Mouse (Mus musculus): Measurements from ENCODE around the gene Capn1. TPM values are rescaled to one million over a fixed set of nuclear protein-coding genes. Genes with fewer than 3 reads are reported as not detected.

Capn1 gene
- polyA plus RNA-seq, 1 experiment, result 2.5 TPM

DNA sequence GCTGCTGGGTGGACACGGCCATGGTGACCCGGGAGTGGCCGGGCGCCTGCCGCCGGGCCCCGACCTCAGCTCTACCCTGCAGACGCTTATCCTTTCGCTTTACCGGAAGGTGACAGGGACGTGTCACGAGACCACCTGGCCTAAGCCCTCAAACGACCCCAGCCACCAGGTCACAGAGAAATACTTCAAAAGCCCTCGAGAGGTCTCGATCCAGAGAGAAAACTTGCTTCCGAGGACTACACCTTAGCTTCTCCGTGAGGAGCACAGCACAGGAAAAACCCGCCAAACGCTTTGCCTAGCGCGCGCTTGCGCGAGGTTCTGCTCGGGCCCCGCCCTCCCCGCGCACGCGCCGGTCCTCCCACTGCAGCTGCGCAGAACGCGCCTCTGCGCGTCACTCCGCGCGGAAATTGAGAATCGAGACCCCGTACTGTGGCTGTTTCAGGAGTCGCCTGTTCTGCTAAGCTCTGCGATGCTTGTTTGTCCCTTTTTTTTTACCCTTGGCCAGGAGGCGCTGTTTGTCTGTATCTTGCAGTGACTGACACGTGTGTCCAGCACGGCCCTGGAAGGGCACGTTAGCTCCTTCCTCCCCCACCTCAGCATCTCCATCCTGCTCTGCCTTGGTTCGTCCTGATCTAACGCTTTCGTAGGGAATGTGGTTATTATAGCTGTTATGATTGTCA lies 51.7 kb downstream of the Capn1 start, which contains the start of gene Pola2:
Gene Pola2, minus strand, starts transcription at position 320 of the 680 bp plus-strand sequence.
- peaks cover 3% of the 10 kb centered on the region for H3K4me1 ChIP-seq (ENCODE audit: control insufficient read depth, insufficient read depth, low read length)
- H3K27ac ChIP-seq (ENCODE audit: control insufficient read depth, insufficient read depth, low read depth, low read length), result peak within 1 kb of the TSS; percentile 76
- H3K36me3 ChIP-seq (ENCODE audit: control insufficient read depth, insufficient read depth, low read length), result peaks cover 5% of the 10 kb centered on the region; the same call in 1 of the 2 replicates
- H3K4me3 ChIP-seq (ENCODE audit: control insufficient read depth, low read depth, low read length), result peak within 1 kb of the TSS; percentile 94
- H3K27me3 ChIP-seq (ENCODE audit: control insufficient read depth, insufficient read depth, low read length), result no peaks in the 10 kb centered on the region
- peak; percentile 70 for TF ChIP-seq POLR2A (IDR thresholded peaks at IDR 0.05; ENCODE audit: control insufficient read depth, low read depth, low read length)
- TF ChIP-seq CTCF (IDR thresholded peaks at IDR 0.05; ENCODE audit: control insufficient read depth, insufficient read depth, insufficient replicate concordance, low read depth, low read length), result no peak

DNA sequence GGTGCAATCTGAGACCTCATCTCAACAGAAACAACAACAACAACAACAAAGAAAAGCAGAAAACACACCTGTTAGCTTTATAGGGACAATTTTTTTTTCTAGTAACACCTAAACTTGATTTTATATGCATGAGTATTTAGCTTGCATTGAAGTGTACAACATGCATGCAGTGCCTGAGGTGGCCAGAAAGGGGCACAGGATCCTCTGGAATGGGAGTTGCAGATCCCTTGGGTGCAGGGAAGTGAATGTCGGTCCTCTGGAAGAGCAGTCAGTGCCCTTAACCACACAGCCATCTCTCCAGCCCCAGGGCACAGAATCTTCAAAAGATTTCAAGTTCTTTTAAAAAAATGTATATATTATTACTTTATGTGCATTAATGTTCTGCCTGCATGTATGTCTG lies 53.0 kb downstream of the Capn1 start:
- Histone ChIP-seq H3K36me3 (ENCODE audit: control insufficient read depth, insufficient read depth, low read length) (peaks cover 5% of the 10 kb centered on the region; the same call in 1 of the 2 replicates), H3K4me3 (ENCODE audit: control insufficient read depth, low read depth, low read length) (no peak overlapping the region), H3K4me1 (ENCODE audit: control insufficient read depth, insufficient read depth, low read length) (peaks cover 3% of the 10 kb centered on the region), H3K27ac (ENCODE audit: control insufficient read depth, insufficient read depth, low read depth, low read length) (no peak overlapping the region), H3K27me3 (ENCODE audit: control insufficient read depth, insufficient read depth, low read length) (no peaks in the 10 kb centered on the region)
- no peak for TF ChIP-seq POLR2A (IDR thresholded peaks at IDR 0.05; ENCODE audit: control insufficient read depth, low read depth, low read length)
- no peak for TF ChIP-seq CTCF (IDR thresholded peaks at IDR 0.05; ENCODE audit: control insufficient read depth, insufficient read depth, insufficient replicate concordance, low read depth, low read length)

DNA sequence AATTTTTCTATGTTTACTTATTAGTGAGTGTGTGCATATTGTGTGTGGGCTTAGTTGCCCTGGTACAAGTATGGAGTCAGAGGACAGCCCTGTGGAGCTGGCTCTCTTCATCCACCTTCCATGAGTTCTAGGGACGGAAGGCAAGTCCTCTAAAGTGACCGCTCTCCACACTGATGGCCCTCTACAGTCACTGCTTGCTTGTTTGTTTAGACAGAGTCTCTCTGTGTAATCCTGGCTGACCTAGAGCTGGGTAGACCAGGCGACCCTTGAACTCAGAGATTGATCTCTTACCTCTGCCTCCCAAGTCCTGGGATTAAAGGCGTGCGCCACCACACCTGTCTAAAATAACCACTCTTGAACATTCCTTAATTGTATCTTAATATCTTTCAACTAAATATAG lies 58.3 kb downstream of the Capn1 start:
- Histone ChIP-seq H3K27me3 (ENCODE audit: control insufficient read depth, insufficient read depth, low read length) (no peaks in the 10 kb centered on the region), H3K4me1 (ENCODE audit: control insufficient read depth, insufficient read depth, low read length) (no peaks in the 10 kb centered on the region), H3K27ac (ENCODE audit: control insufficient read depth, insufficient read depth, low read depth, low read length) (no peak overlapping the region), H3K36me3 (ENCODE audit: control insufficient read depth, insufficient read depth, low read length) (peaks cover 13% of the 10 kb centered on the region), H3K4me3 (ENCODE audit: control insufficient read depth, low read depth, low read length) (no peak overlapping the region)
- TF ChIP-seq POLR2A (IDR thresholded peaks at IDR 0.05; ENCODE audit: control insufficient read depth, low read depth, low read length), result no peak
- no peak for TF ChIP-seq CTCF (IDR thresholded peaks at IDR 0.05; ENCODE audit: control insufficient read depth, insufficient read depth, insufficient replicate concordance, low read depth, low read length)

DNA sequence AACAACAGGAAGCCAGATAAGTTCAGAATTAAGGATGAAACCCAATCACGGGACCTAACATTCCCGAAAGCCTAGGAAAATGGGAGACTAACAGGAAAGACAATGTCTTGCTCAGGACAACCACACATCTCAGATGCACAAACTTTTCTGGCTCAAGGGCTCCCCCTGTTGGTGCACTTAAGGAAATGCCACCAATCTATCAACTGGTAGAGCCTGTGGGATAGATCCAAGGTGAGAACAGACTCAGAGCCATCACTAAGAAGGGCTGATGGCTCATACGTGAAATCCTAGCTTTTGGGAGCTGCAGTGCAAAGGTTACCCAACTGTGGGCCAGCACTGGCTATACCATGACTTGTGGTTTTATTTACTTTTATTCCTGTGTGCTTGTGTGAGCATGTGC lies 59.0 kb downstream of the Capn1 start:
- Histone ChIP-seq H3K27ac (ENCODE audit: control insufficient read depth, insufficient read depth, low read depth, low read length) (no peak overlapping the region), H3K36me3 (ENCODE audit: control insufficient read depth, insufficient read depth, low read length) (peaks cover 12% of the 10 kb centered on the region), H3K27me3 (ENCODE audit: control insufficient read depth, insufficient read depth, low read length) (no peaks in the 10 kb centered on the region), H3K4me3 (ENCODE audit: control insufficient read depth, low read depth, low read length) (no peak overlapping the region), H3K4me1 (ENCODE audit: control insufficient read depth, insufficient read depth, low read length) (no peaks in the 10 kb centered on the region)
- TF ChIP-seq POLR2A (IDR thresholded peaks at IDR 0.05; ENCODE audit: control insufficient read depth, low read depth, low read length), result no peak
- peak; percentile 30; the same call in 1 of the 2 replicates for TF ChIP-seq CTCF (IDR thresholded peaks at IDR 0.05; ENCODE audit: control insufficient read depth, insufficient read depth, insufficient replicate concordance, low read depth, low read length)

DNA sequence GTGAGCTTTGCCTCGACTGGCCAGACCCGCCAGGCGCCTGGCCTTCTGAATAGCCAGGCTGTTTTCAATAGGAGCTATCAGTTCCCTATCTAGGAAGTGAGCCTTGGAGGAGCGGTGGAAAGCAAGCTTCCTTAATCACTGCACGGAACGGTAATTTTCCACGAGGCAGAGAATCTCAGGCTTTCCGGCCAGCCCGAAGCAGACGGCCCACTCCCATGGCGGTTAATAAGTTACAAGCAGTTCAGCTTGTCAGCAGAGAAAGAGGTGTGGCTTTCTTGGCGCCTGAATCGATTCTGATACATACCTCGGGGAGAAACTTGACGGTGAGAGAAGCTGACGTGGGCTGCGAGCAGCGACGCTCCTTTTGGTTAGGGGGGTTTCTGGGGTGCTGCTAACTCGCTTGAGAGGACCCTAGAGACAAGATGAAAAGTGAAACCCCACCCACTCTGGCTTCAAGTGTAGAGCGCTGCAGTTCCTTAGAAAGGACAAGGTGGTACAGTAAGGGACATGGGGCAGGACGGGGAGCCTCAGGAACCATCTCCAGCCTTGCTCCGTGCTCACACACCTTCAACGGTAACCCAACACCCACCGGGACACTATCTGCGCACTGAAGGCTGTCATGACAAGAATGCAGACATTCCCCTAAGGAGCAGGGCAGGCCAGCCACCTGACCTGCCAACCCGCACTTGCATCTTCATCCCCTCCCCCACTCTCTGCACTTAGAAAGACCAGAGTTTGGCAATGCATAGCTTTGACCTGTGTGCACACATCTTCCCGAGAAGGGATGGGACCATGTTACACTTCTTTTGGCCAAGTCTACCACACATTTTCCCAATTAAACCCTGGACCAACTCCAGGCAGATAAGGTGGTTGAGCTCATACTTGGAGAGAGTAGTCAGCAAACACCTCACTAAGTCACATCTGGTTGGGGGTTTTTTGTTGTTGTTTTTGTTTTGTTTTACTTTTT lies 59.7 kb downstream of the Capn1 start:
- no peak overlapping the region for H3K4me3 ChIP-seq (ENCODE audit: control insufficient read depth, low read depth, low read length)
- no peak overlapping the region for H3K27ac ChIP-seq (ENCODE audit: control insufficient read depth, insufficient read depth, low read depth, low read length)
- no peaks in the 10 kb centered on the region for H3K4me1 ChIP-seq (ENCODE audit: control insufficient read depth, insufficient read depth, low read length)
- H3K27me3 ChIP-seq (ENCODE audit: control insufficient read depth, insufficient read depth, low read length), result no peaks in the 10 kb centered on the region
- H3K36me3 ChIP-seq (ENCODE audit: control insufficient read depth, insufficient read depth, low read length), result peaks cover 8% of the 10 kb centered on the region
- TF ChIP-seq POLR2A (IDR thresholded peaks at IDR 0.05; ENCODE audit: control insufficient read depth, low read depth, low read length), result no peak
- no peak for TF ChIP-seq CTCF (IDR thresholded peaks at IDR 0.05; ENCODE audit: control insufficient read depth, insufficient read depth, insufficient replicate concordance, low read depth, low read length)

DNA sequence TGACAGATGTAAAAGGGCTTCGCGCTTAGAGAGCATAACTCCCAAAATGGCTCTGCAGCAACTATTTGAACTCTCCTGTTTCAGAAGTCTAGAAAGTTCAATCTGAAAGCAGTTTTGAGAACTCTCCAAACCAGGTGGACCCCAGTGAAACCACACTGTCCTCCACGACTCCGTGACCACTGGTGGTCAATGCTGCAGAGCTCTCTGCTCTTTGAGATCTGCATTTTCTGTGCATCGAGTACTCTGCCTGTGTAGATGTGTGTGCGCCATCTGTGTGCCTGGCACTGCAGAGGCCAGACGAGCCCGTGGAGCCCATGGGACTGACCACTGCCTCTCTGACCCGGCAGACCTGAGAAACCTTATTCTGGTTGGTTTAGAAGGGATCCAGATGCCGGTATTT lies 60.8 kb downstream of the Capn1 start:
- H3K27ac ChIP-seq (ENCODE audit: control insufficient read depth, insufficient read depth, low read depth, low read length), result no peak overlapping the region
- TF ChIP-seq POLR2A (IDR thresholded peaks at IDR 0.05; ENCODE audit: control insufficient read depth, low read depth, low read length), result no peak
- TF ChIP-seq CTCF (IDR thresholded peaks at IDR 0.05; ENCODE audit: control insufficient read depth, insufficient read depth, insufficient replicate concordance, low read depth, low read length), result no peak
- H3K4me1 ChIP-seq (ENCODE audit: control insufficient read depth, insufficient read depth, low read length), result no peaks in the 10 kb centered on the region
- H3K27me3 ChIP-seq (ENCODE audit: control insufficient read depth, insufficient read depth, low read length), result no peaks in the 10 kb centered on the region
- H3K36me3 ChIP-seq (ENCODE audit: control insufficient read depth, insufficient read depth, low read length), result peaks cover 9% of the 10 kb centered on the region
- H3K4me3 ChIP-seq (ENCODE audit: control insufficient read depth, low read depth, low read length), result no peak overlapping the region

Data from testis, adult 2 months (tissue).